ENCODE assay signal across 8 mouse cellular contexts in the genomic region with DNA sequence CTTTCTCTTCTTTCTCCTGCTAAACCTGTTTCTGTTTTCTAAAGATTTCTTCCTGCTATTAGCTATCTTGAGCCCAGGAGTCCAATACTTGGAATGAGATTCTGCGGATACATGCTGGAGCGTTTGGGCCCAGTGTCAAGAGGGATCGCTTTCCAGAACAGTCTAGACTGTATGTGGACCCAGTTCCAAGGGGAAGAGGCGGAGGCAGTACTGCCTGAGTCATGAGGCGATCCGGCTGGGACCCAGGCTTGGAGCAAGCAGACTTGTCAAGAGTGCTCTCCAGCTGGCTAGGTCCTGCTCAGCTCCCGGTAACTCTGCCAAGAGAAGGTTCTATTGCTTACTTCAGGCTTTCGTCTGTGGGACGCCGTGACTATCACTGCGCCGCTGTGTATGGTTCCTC. TPM values are rescaled to one million over a fixed set of nuclear protein-coding genes. Genes with fewer than 3 reads are reported as not detected.
DNase-seq lines count a peak whose midpoint lies in the region; ATAC-seq and TF ChIP-seq lines count a peak whose summit lies in the region.

No protein-coding gene starts in this region.

- H3K4me3 ChIP-seq in heart, embryonic 16.5 days (ENCODE audit: low read length) = no peak overlapping the region
- no peak overlapping the region for H3K4me3 ChIP-seq in liver, embryonic 11.5 days (ENCODE audit: low read depth, low read length)
- no peak overlapping the region for H3K4me3 ChIP-seq in liver, postnatal 0 days (ENCODE audit: low read depth, low read length)

- 0 out of 2 replicates have a peak, but pooled peaks cover 2% of the 10 kb centered on the region for H3K4me1 ChIP-seq in heart, embryonic 16.5 days (ENCODE audit: control insufficient read depth, insufficient read depth, low read length)
- no peaks in the 10 kb centered on the region for H3K4me1 ChIP-seq in liver, embryonic 11.5 days (replicated peaks; ENCODE audit: control insufficient read depth, insufficient read depth, low read length)
- no peaks in the 10 kb centered on the region for H3K4me1 ChIP-seq in liver, postnatal 0 days (ENCODE audit: insufficient read depth)

- H3K4me2 ChIP-seq in heart, embryonic 16.5 days (ENCODE audit: low read depth, low read length) = no peak overlapping the region
- H3K4me2 ChIP-seq in liver, embryonic 11.5 days = no peak overlapping the region
- no peak overlapping the region for H3K4me2 ChIP-seq in liver, postnatal 0 days (ENCODE audit: low read depth, low read length)

- no peak overlapping the region for H3K9ac ChIP-seq in heart, embryonic 16.5 days (ENCODE audit: low read length)
- no peak overlapping the region for H3K9ac ChIP-seq in liver, embryonic 11.5 days (ENCODE audit: low read depth, low read length)
- no peak overlapping the region for H3K9ac ChIP-seq in liver, postnatal 0 days (replicated peaks)

- no peak for TF ChIP-seq CTCF in liver, postnatal 0 days (IDR thresholded peaks at IDR 0.05; ENCODE audit: low read depth)

- H3K36me3 ChIP-seq in heart, embryonic 16.5 days (ENCODE audit: control insufficient read depth, insufficient read depth) = no peaks in the 10 kb centered on the region
- H3K36me3 ChIP-seq in liver, embryonic 11.5 days (ENCODE audit: control insufficient read depth, insufficient read depth, low read length) = no peaks in the 10 kb centered on the region
- H3K36me3 ChIP-seq in liver, postnatal 0 days (replicated peaks; ENCODE audit: insufficient read depth, low read length) = no peaks in the 10 kb centered on the region

- H3K9me3 ChIP-seq in heart, embryonic 16.5 days (replicated peaks; ENCODE audit: control insufficient read depth, low read length) = no peaks in the 10 kb centered on the region
- H3K9me3 ChIP-seq in liver, embryonic 11.5 days (ENCODE audit: control insufficient read depth, low read length) = no peaks in the 10 kb centered on the region
- no peaks in the 10 kb centered on the region for H3K9me3 ChIP-seq in liver, postnatal 0 days (ENCODE audit: low read length)

- H3K27me3 ChIP-seq in heart, embryonic 16.5 days (ENCODE audit: control insufficient read depth, insufficient read depth, low read length) = no peaks in the 10 kb centered on the region
- no peaks in the 10 kb centered on the region for H3K27me3 ChIP-seq in liver, embryonic 11.5 days (replicated peaks; ENCODE audit: control insufficient read depth, insufficient read depth, low read length)
- no peaks in the 10 kb centered on the region for H3K27me3 ChIP-seq in liver, postnatal 0 days (ENCODE audit: insufficient read depth, low read length)

- H3K27ac ChIP-seq in heart, embryonic 16.5 days (ENCODE audit: low read length) = no peak overlapping the region
- H3K27ac ChIP-seq in liver, embryonic 11.5 days (ENCODE audit: low read depth, low read length) = no peak overlapping the region
- no peak overlapping the region for H3K27ac ChIP-seq in liver, postnatal 0 days (ENCODE audit: low read depth)

- TF ChIP-seq EP300 in liver, postnatal 0 days (IDR thresholded peaks at IDR 0.05; ENCODE audit: low read depth) = no peak

- ATAC-seq in frontal cortex, adult (ENCODE audit: low TSS enrichment) = peak; percentile 68
- peak; percentile 85; the same call in 1 of the 2 replicates for ATAC-seq in heart, embryonic 16.5 days (replicated peaks; ENCODE audit: extremely low read depth, insufficient read depth, low FRiP score)
- no peak for ATAC-seq in liver, embryonic 11.5 days (replicated peaks; ENCODE audit: low FRiP score)
- no peak for ATAC-seq in liver, postnatal 0 days

- WGBS in heart, embryonic 16.5 days = 77% methylated on average over 12 of the region's 12 CpGs
- 91% methylated on average over 12 of the region's 12 CpGs for WGBS in liver, embryonic 11.5 days
- 87% methylated on average over 12 of the region's 12 CpGs for WGBS in liver, postnatal 0 days (ENCODE audit: insufficient replicate concordance)

- DNase-seq in frontal cortex, postnatal 25 days (ENCODE audit: low spot score in 2 of 2) = no peak
- DNase-seq in adrenal gland, postnatal 36 days = peak; percentile 18 to 59
- DNase-seq in lung, adult 18-20 months = peak; percentile 70 to 74
- peak; percentile 62 for DNase-seq in testis, postnatal 10 days (ENCODE audit: low spot score)
- DNase-seq in liver, embryonic 11.5 days (ENCODE audit: low spot score) = no peak
- DNase-seq in liver, postnatal 0 days = no peak

RNA-seq across cellular contexts. Expression of a gene that starts 50.7 kb away (rescaled TPM):
- 10 to 100 TPM; 12.4 to 21.2 TPM for total RNA-seq in adrenal gland, postnatal 36 days (2021)
- 52.7 and 53.8 TPM in 2 replicates for polyA plus RNA-seq in heart, embryonic 16.5 days (2015; fragmentation: Nextera tagmentation; extraction: Ambion mirVana)
- 6.4 and 9.4 TPM in 2 replicates for polyA plus RNA-seq in liver, embryonic 11.5 days (2014; fragmentation: Nextera tagmentation; extraction: Ambion mirVana)
- 2.6 TPM in 2 replicates for polyA plus RNA-seq in liver, postnatal 0 days (2015; fragmentation: Nextera tagmentation; extraction: Ambion mirVana)

Comparison
In these comparisons a context has a peak if more than half of its experiments do, and no peak if none do; other contexts are left out.
1. ATAC-seq: peak in frontal cortex, adult (single experiment) and heart, embryonic 16.5 days (single experiment); none in liver, embryonic 11.5 days (single experiment) and liver, postnatal 0 days (single experiment).
2. DNase-seq: peak in adrenal gland, postnatal 36 days (2 of 2), lung, adult 18-20 months (2 of 2) and testis, postnatal 10 days (single experiment); none in frontal cortex, postnatal 25 days (0 of 2), liver, embryonic 11.5 days (single experiment) and liver, postnatal 0 days (single experiment).